Mouse (Mus musculus) ES-Bruce4 (cell line): ENCODE data around the gene Manba.

Source experiments
- CTCF ChIP-seq: IDR thresholded peaks from one replicate; pipeline ENCODE4 v1.8.1; 2011; ENCODE audit warnings: low read depth, low read length
- POLR2A ChIP-seq: IDR thresholded peaks from one replicate; pipeline ENCODE4 v1.8.1; 2011; ENCODE audit warnings: low read length; ENCODE audit not compliant: insufficient read depth

DNA sequence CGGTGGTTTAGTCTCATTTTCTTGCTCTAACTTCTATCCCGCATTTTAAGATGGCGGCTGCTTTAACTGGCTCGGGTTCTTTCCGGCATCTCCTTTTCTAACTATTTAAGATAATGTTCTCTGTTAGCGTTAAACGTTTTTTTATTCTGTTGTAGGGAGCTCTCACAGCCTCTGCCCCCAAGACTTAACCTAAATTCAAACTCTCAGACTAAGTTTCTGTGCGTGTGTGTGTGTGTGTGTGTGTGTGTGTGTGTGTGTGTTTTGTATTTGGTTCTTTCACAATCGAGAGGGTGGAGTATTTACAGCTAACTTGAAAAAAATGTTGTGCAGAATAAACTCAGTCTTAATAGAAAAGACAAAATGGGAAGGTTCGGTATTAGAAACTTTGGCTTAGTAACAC is 44.8 kb upstream of the Manba start:
- TF ChIP-seq POLR2A, result no peak
- no peak for TF ChIP-seq CTCF
